Mouse (Mus musculus) adrenal gland, adult 18-20 months (tissue): ENCODE measurements at regions not wholly inside any gene's neighbourhood (a gene's known extent, or its start where the extent isn't known, plus 50 kb on each side); places are given as distances from the start of the nearest gene placed in this dataset.

ENCODE experiments used
- DNase-seq, 2 experiments: peaks; one replicate each; pipeline ENCODE4 v3.0.0; 2021 to 2022; ENCODE audit warnings: low spot score in 2 of 2

DNA sequence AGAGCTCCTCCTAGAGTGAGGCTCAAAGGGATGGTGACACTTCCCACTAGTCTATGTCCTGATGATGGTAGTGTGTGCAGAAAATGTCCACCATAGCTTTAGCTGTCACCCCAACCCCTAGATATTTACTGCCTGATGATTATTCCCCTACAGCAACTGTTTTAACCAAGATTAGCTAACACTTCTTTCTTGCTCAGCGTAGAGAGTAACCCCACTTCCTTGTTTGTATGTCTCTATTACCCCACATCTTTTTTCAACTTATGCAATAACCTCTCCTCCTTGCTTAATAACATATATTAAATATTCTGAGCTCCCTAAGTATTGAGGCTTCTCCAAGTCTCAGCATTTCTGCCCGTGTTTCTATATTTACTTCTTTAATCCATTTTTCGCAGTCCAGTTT lies 404.2 kb upstream of the Cntn3 start:
- DNase-seq: no peak

DNA sequence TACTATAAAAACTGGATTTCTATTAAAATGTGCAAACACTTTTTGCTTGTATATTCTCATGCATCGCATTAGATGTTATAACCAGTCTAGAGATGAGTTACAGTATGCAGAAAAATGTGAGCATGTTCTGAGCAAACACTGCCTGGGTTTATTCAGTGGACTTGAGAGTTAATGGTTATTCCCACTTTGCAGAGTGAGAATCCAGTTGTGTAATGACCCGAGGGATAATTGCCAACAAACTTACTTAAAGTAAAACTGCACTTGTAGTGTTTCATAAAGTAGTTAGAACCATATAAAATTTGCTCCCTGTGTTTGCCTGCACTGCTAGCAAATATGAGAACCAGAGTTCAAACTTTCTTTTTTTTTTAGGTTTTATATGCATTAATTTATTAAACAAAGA lies 450.4 kb upstream of the Cntn3 start:
- no peak for DNase-seq

DNA sequence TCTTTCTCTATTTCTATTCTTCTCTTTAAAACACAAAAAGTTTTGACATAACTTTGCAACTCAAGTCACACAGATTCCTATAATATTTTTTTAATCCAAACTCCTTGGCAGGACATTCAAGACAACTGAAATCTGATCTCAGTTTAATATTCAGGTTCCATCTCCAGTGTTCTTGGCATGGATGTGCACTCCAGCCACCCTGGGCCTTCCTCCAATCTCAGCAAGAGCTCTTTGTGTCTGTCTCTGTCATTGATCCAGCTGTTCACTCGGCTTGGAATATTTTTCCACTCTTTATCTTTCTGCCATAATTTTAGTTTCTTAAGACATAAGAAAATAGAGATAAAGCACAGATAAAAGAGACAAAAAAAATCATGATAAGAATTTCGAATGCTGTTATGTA lies 451.1 kb upstream of the Cntn3 start:
- DNase-seq: no peak

DNA sequence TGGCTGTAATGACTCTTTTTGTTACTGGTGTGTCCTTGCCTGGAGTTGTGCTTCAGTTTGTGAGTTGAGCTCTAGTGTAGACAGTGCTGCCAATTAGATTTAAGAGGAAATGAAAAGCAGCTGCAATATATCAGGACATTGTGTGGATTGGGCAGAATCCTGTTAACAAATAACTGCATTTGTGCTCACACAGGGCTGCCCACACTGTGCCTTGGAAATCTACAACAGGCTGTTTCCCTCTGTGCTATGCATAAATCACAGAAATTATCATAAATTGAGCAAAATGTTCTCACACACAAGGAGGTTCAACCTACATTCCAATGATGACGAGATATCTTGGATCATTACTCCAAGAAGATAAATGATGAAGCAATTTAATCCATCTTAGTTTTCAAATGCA lies 455.2 kb upstream of the Cntn3 start:
- no peak for DNase-seq

DNA sequence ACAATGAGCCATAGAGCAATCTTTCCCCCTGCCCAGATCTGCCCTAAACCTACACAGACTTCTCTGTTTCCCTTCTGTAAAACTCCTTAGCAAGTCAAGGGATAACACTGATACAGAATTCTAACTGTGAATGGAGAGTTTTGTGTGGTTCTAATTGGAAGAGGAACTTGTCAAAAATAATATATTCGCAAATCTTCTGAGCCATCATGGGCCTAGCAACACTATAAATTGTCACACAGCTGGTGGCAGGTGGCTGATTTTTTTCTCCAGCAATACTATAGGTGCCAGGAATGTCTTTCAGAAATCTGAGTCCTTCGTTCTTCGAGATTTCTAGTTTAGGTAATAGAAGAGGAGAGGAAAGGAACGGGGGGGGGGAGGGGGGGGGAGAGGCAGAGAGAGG lies 460.5 kb upstream of the Cntn3 start:
- DNase-seq: no peak

DNA sequence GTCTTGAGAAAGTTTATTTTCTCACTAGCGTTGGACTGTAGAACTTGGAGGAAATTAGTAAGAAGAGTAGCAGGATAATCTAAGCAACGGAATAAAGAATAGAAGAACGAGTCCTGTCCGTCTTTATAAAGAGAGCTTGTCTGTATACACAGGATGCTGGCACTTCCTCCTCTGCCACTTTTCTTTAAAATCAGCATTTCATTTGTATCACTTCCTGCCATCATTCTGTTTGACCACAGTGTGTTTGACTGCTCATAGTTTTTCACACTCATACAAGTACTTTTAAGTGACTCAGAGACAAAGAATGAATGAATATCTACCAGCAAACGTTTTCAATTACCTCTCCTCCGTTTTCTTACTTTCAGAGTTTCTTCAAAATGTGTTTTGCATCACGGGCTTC lies 461.0 kb upstream of the Cntn3 start:
- no peak for DNase-seq

DNA sequence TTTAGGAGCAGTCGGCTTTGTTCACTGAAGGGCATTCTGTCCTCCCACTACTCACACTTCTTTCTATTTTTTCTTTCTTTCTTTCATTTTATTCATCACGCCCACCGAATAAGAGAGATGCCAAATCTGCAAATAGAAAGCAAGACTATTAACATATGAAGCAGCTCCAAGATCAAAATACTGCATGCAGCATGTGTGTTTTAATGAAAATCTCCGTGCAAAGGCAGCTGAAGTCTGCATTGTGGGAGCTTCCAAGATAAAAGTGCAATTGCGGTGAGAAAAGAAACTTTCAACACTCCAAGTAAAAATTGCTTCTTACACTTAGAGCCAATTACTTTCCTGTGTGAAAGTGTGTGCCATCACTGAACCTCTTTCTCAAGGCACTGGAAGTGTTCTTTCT lies 449.8 kb upstream of the Chl1 start:
- no peak for DNase-seq

DNA sequence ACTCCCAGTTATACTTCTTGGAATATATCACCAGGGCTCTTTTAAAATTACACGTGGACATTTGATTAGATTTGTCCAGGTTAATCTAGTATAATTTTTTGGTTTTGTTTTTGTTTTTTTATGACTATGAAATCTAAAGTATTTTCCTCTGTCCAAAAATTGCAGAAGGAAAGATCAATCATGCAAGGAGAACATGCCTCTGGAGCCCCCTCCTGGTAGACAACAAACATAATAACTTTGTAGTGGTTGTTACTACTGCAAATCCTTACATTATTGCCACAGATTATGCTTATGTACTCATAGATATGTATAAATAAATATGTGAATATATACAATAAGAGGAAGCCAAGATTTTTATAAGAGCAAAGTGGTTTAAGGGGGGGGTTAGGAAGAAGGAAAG lies 404.2 kb upstream of the Chl1 start:
- DNase-seq: no peak

DNA sequence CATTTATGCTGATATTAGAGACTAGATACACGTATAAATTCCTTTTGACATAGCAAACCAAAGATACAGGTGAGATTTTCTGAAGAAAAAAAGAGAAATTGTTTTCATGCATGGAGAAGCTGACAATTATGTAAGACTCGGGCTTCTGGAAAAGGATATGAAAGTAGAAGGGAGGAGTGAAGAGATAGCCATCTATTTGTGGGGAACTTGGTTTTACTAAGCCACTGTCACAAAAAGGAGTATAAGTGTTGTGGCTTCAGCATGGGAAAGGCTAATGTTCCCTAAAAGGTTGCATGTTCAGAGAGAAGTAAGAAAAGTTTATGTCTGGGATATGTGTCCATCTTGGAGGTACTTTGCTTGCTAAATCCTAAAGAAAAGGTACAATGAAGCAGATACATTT lies 390.8 kb upstream of the Chl1 start:
- DNase-seq: no peak

DNA sequence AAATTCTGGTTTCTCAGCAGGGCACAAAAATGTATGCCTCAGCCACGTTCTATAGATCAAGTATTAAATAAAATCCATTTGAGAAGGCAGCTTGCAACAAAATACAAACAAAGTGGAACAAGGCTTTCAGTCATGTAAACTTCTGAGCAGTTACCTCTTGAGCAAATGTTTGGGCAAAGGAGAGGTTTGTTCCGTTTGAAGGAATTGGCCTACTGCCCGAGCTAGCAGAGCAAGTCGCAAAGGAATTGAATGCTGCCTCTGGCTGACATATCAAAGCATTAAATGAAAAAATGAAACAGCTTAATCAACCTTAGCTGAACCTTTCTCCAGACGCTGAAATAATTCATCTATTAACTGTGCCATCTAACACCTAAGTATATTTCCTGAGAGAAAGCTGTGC lies 369.5 kb upstream of the Chl1 start:
- no peak for DNase-seq

DNA sequence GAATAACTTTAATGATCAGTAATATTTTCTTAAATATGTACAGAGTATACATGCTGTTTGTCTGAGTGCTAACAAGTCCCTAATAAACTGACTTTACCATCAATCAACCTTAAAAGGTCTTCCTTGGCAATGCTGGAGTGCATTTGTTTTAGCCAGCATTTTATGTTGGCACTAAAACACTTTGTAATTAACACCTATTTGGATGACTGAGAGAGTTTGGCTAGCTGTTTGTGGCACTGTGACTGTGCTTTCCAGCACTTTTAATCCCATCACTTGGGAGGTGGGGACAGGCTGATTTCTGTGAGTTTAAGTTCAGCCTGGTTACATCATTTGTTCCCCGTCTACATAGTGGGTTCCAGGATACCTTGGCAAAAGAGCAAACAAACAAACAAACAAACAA lies 332.5 kb upstream of the Chl1 start:
- no peak for DNase-seq

DNA sequence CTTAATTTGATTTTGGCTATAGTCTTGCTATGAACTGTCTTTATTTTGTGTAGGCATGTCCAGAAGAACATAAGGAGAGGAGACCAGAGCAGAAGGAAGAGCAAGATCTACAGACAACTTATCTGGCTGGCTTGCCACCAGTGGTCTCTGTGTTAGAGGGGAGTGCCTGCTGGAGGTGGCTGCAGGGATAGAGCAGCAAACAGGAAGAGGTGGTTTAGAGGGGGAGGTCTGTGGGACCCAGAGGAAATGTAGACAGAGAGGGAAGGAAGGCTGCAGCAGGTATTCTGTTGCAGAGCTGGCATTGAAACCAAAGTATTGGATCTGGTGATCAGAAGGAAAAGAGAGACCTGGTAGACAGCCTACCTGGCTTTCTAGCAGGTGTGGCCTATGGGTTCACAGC lies 327.0 kb upstream of the Chl1 start:
- DNase-seq: no peak

DNA sequence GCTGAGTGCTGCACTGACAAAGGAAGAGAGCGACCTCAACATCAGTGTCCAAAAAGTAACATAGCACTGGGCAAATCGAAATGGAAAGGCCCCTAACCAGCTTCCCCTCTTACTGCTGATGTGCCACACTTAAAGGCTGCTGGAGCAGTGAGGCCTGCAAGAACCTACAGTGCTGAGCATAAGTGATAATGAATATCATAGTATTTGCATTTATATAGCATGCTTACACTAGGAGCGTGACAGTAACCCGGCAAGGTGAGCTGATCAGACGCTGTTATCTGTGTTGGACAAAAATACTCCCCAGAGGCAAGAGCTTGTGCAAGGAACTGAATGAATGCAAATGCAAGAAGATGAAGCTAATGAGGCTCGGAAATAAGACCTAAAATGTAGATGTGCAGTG lies 313.5 kb upstream of the Chl1 start:
- DNase-seq: no peak

DNA sequence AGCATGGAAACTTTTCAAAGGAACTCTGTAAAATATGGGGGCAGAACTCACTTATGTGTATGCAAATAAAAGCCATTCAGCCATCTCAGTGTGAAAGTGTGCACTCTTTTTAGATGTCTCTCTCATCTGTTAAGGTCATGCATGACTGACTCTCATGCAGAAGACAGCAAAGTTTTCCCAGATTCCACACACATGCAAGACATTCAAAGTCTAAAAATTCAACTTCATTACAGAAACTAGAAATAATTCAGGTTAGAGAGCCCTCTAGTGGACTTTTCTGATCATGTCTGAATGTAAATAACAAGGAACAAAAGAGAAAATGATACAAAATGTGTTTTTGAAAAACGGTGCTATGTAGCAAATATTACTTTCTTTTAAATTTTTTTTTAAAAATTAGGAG lies 308.8 kb upstream of the Chl1 start:
- DNase-seq: no peak

DNA sequence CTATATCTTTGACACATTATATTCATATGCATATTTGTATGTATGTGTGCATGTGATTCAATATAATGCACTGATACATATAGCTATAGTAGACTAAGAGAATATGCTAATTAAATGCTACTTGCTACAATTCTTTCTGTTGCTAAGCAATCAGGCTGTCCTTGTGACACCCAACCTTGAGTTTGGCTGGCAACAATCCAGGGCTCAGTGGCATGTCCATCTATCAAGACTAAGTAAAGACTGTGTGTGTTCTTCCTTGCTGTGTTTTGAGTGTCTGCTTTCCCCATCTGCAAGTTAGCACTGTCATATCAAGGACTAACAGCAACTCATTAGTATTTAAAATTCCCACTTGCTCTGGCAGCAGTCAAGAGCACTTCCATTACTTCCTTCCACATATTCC lies 301.2 kb upstream of the Chl1 start:
- DNase-seq: peak; percentile 26 to 57

DNA sequence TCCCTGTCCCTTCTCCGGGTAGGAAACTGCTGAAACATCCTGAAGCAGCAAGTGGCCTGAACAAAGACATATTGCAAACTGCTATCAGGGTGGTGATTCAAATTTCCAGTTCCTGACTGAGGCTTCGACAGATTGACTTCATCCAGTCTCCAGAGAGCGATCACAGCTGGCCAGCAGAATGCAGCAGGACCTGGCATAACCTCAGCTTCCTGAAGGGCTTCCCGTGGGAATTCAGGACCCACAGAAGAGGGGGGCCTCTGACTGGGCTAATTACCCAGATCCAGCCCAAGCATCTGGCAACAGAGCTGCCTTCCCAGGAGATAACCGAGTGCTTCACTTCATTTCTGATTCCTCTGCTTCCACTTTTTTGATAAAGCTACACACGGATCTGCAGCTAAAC lies 297.2 kb upstream of the Chl1 start:
- DNase-seq: no peak

DNA sequence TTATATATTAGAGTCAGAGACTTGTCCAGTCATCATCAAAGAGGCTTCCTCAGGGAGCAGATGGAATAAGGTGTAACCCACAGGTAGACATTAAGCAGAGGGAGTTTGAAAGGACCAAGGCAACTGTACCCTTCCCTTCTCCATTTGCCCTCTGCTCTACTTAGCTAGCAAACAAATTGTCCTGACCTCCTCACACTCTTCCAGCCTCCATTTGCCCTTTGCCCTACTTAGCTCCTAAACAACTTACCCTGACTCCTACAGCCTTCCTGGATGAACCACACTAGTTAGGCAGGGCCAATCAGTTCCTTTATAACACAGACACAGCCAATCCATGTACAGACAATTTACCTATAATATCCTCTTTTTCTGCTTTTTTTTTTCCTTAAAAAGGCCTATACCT lies 273.5 kb upstream of the Chl1 start:
- DNase-seq: no peak

DNA sequence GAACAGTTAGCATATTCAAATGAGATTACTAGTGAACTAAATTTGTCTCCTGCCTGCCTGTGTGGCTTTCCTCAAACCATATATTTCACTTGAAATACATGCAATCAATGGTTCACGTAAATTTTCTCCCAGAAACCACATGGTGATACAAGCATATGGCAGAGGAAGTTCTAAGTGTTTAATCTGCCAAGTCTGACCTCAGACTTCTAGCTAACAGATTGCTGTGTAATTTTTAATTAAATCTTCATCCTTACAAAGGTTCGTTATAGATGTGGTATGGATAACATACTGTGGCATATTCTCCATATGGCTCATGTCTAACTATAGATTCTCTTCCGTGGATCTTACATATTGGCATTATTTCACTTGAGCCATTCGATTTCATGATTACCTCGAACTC lies 241.4 kb upstream of the Chl1 start:
- no peak for DNase-seq

DNA sequence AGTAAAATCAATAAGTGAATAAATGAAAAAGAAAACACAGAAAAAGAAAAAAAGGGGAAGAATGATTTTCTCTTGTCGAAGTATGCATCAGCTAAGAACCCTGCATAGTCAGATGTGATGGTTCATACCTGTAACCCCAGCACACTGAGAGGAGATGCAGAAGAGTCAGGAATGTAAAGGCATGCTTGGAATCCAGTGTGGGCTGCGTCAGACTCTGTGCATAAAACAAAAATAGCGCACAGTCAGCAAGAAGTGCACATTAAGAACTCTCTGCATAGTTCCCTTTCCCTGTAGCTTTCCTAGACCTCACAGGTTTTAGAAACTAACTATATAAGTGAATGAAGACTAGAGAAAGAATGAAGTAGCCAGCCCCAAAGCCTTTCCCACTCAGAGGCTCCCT lies 238.2 kb upstream of the Chl1 start:
- no peak for DNase-seq

DNA sequence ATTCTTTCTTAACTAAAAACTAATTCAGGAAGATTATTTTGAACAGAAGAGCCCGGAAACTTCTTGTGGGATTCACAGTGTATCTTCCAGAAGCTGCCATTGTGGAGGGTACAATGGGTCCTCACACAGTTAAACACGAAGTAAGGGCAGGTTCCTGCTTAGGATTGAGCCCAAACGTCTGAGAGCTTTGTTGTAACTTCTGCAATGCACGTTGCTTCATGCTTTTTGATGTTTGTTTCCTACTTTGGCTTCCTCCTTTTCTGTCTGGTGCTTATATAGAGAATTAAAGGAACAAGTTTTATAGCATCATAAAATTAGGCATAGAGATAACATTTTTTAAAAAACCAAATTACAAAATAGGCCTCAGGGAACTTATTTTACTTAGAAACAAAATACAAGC lies 235.3 kb upstream of the Chl1 start:
- DNase-seq: no peak

DNA sequence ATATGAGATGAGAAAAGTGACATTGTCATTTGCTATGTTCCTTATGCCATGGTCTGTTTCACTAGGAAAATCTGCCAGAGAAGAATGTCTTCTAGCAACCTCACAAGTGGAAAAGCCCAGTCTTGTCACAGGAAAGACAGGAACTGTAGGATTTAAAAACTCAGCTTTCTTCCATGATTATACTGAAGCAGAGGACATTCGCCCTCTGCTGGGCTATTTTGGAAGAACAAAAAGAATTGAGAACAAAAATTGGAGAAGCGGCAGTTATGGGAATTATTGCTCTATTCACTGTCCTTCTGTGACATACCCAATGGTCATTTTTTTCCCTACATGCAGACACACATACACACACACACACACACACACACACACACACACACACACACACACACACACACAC lies 234.9 kb upstream of the Chl1 start:
- DNase-seq: no peak

DNA sequence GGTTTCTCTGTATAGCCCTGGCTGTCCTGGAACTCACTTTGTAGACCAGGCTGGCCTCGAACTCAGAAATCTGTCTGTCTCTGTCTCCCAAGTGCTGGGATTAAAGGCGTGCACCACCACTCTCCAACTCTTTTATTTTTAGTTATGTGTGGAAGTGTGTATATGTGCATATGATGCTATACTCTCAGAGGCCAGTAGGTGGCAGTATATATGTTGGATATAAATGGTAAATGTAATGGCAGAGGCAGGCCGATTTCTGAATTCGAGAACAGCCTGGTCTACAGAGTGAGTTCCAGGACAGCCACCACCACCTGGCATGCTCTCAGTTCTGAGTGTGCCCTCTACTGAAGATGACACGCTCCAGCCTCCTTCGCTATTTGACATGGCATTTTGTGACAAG lies 214.4 kb upstream of the Chl1 start:
- no peak for DNase-seq

DNA sequence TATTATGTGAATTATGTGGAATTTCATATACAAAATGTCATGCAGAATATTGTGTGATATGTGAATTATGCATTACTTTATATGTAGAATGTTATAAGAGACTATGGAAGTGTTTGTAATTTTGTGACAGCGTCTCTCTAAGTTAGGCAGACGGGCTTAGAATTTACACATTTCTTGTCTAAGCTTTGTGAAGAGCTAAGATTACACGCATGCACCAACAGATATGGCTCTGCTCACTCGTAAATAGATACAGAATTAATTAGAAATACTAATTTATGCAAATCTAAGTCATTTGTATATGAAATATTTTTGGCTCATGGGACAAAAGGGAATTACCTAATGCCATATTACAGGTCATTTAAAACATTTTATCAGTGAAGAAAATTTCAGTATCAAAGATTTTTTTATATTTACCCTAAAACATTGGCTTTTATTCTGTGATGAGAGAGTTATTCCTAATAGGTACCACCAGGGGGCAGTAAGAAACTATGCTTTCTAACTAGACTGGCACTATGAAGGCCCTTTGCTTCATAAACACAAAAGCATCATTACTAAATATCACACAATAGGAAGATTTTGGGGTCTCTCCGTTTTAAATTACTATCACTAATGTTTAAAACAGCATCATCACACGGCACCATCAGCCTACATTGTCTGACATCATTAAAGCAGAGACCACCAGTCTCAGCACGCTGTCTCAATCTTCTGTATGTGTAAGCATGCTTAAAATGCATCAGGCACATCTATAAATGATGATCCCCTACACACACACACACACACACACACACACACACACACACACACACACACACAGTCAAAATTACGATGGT lies 203.8 kb upstream of the Chl1 start:
- no peak for DNase-seq

DNA sequence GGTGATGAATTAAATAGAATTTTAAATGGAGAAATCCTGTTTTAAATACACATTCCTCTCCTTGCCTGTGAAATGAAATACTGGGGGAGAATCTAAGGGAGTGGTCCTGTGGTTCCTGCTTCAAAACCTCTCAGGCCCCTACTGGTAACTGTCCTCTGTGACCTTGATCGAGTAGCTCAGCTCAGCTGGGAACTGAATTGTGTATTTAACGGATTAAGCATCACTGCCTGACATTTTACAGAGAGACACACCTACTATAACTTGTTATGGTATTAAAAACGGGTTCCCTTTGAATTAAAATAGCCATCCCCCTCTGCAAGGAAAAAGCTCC lies 203.2 kb upstream of the Chl1 start:
- DNase-seq: no peak
